Mouse (Mus musculus) cerebellum, adult 2 months (tissue): ENCODE results near the gene Bfsp2.

Experiments
- CTCF ChIP-seq: fragments of 200-500 bp; IDR thresholded peaks from 2 replicates; pipeline ENCODE4 v1.5.1; 2011; ENCODE audit warnings: low read depth, mild to moderate bottlenecking, control low read depth, low read length, moderate library complexity, borderline replicate concordance; ENCODE audit not compliant: insufficient read depth
- POLR2A ChIP-seq: fragments of 200-500 bp; IDR thresholded peaks from 2 replicates; pipeline ENCODE4 v1.6.1; 2011; ENCODE audit warnings: low read length, control low read depth, borderline replicate concordance; ENCODE audit not compliant: insufficient read depth

- TF ChIP-seq POLR2A (no peak), CTCF (no peak)
Observed at GRCm38 (mm10) chr9:103424869-103425268, 55.4 kb downstream of the Bfsp2 start.
